In genomic region chr12:112129300-112129856, GRCm38 (mm10) we compare ENCODE assay signal across 12 mouse cellular contexts. TPM values are rescaled to one million over a fixed set of nuclear protein-coding genes. Genes with fewer than 3 reads are reported as not detected.
DNase-seq lines count a peak whose midpoint lies in the region; ATAC-seq and TF ChIP-seq lines count a peak whose summit lies in the region.
"Had no signal": no experiment of that assay in that cellular context is flagged by ENCODE, and none has a peak within 500 bp of the region (broad histone marks: within the 10 kb centered on the region; RNA-seq: fewer than 3 reads in every experiment).

No protein-coding gene starts in this region.

- no peak overlapping the region; the same call in 1 of the 2 replicates for H3K4me3 ChIP-seq in heart, embryonic 15.5 days
- H3K4me3 ChIP-seq in lung, embryonic 15.5 days: peak overlapping the region; percentile 75; the same call in 1 of the 2 replicates
- H3K4me3 ChIP-seq in embryonic facial prominence, embryonic 14.5 days (ENCODE audit: low read depth, low read length): no peak overlapping the region; the same call in 1 of the 2 replicates
- peak overlapping the region; percentile 11 for H3K4me3 ChIP-seq in myocyte

- no peak overlapping the region for H3ac ChIP-seq in myocyte (ENCODE audit: control insufficient read depth, insufficient read length)

- DNase-seq in heart, postnatal 4 days: no peak
- no peak for DNase-seq in lung, postnatal 10 days
- peak; percentile 56 for DNase-seq in embryonic facial prominence, embryonic 14.5 days (ENCODE audit: low spot score)
- DNase-seq in yolk sac, embryonic 10.5 days (ENCODE audit: low spot score): no peak
- no peak for DNase-seq in adipocyte (ENCODE audit: low spot score)
- DNase-seq: cerebellum, postnatal 36 days had no signal

- H3K4me2 ChIP-seq in heart, embryonic 15.5 days: peak overlapping the region; percentile 96; the same call in 1 of the 2 replicates
- H3K4me2 ChIP-seq in lung, embryonic 15.5 days: peak overlapping the region; percentile 90; the same call in 1 of the 2 replicates
- H3K4me2 ChIP-seq in embryonic facial prominence, embryonic 14.5 days (ENCODE audit: low read depth, low read length): peak overlapping the region; percentile 95; the same call in 1 of the 2 replicates
- H3K4me2 ChIP-seq in myocyte (ENCODE audit: low read depth): peak overlapping the region; percentile 62

- H3K27ac ChIP-seq in heart, embryonic 15.5 days: no peak overlapping the region
- H3K27ac ChIP-seq in lung, embryonic 15.5 days: peak overlapping the region; percentile 2; the same call in 1 of the 2 replicates
- peak overlapping the region; percentile 49; the same call in 1 of the 2 replicates for H3K27ac ChIP-seq in embryonic facial prominence, embryonic 14.5 days (replicated peaks; ENCODE audit: low read depth, low read length)
- H3K27ac ChIP-seq: hindbrain, embryonic 15.5 days; layer of hippocampus, adult 2 months had no signal

- no peaks in the 10 kb centered on the region for H3K36me3 ChIP-seq in heart, embryonic 15.5 days
- no peaks in the 10 kb centered on the region for H3K36me3 ChIP-seq in lung, embryonic 15.5 days
- H3K36me3 ChIP-seq in embryonic facial prominence, embryonic 14.5 days (ENCODE audit: control insufficient read depth, insufficient read depth, low read length): no peaks in the 10 kb centered on the region
- H3K36me3 ChIP-seq in myocyte (ENCODE audit: control insufficient read depth, insufficient read depth): no peaks in the 10 kb centered on the region
- H3K36me3 ChIP-seq: hindbrain, embryonic 15.5 days had no signal

- no peaks in the 10 kb centered on the region for H3K79me2 ChIP-seq in myocyte (ENCODE audit: control insufficient read depth, insufficient read depth)

- 57% methylated on average over 6 of the region's 6 CpGs for WGBS in heart, embryonic 15.5 days
- WGBS in lung, embryonic 15.5 days: 50% methylated on average over 6 of the region's 6 CpGs
- 53% methylated on average over 6 of the region's 6 CpGs for WGBS in embryonic facial prominence, embryonic 14.5 days

- peaks cover 11% of the 10 kb centered on the region for H3K4me1 ChIP-seq in heart, embryonic 15.5 days (replicated peaks)
- peaks cover 19% of the 10 kb centered on the region for H3K4me1 ChIP-seq in lung, embryonic 15.5 days
- no peaks in the 10 kb centered on the region; the same call in 1 of the 2 replicates for H3K4me1 ChIP-seq in embryonic facial prominence, embryonic 14.5 days (ENCODE audit: control insufficient read depth, insufficient read depth, low read length)

- TF ChIP-seq POLR2A in myocyte (IDR thresholded peaks at IDR 0.05; ENCODE audit: insufficient read length, low read depth): no peak

- no peak for ATAC-seq in heart, embryonic 15.5 days (replicated peaks; ENCODE audit: insufficient number of reproducible peaks, insufficient read depth, low FRiP score, low read depth)
- no peak for ATAC-seq in lung, embryonic 15.5 days (ENCODE audit: borderline replicate concordance, extremely low read depth, low FRiP score, low TSS enrichment)
- no peak for ATAC-seq in embryonic facial prominence, embryonic 14.5 days (ENCODE audit: low read depth)
- ATAC-seq: Patski had no signal

- no peak overlapping the region for H3K9ac ChIP-seq in heart, embryonic 15.5 days
- no peak overlapping the region for H3K9ac ChIP-seq in lung, embryonic 15.5 days
- H3K9ac ChIP-seq in embryonic facial prominence, embryonic 14.5 days (ENCODE audit: low read depth, low read length): no peak overlapping the region

- H3K27me3 ChIP-seq in heart, embryonic 15.5 days: peaks cover 63% of the 10 kb centered on the region
- peaks cover 30% of the 10 kb centered on the region for H3K27me3 ChIP-seq in lung, embryonic 15.5 days
- peaks cover 27% of the 10 kb centered on the region for H3K27me3 ChIP-seq in embryonic facial prominence, embryonic 14.5 days (replicated peaks; ENCODE audit: control insufficient read depth, insufficient read depth, low read length)
- H3K27me3 ChIP-seq in myocyte (ENCODE audit: control insufficient read depth, insufficient read depth, insufficient read length): peaks cover 48% of the 10 kb centered on the region

- no peaks in the 10 kb centered on the region for H3K9me3 ChIP-seq in heart, embryonic 15.5 days (replicated peaks)
- no peaks in the 10 kb centered on the region for H3K9me3 ChIP-seq in lung, embryonic 15.5 days
- no peaks in the 10 kb centered on the region for H3K9me3 ChIP-seq in embryonic facial prominence, embryonic 14.5 days (ENCODE audit: control insufficient read depth, low read length)
- H3K9me3 ChIP-seq: hindbrain, embryonic 15.5 days had no signal

TF ChIP-seq in myocyte, 11 proteins besides CTCF, POLR2A, EP300 and RAD21:
- TF ChIP-seq MYOD1 (IDR thresholded peaks at IDR 0.05; ENCODE audit: control insufficient read depth in 1 of 3, insufficient read length in 2 of 3, low read depth in 2 of 3) (no peak), REST (IDR thresholded peaks at IDR 0.05; ENCODE audit: insufficient read depth, insufficient read length) (no peak), CEBPB (IDR thresholded peaks at IDR 0.05; ENCODE audit: insufficient read depth, poor library complexity, severe bottlenecking) (no peak), USF1 (IDR thresholded peaks at IDR 0.05; ENCODE audit: low read depth) (no peak), SRF (IDR thresholded peaks at IDR 0.05; ENCODE audit: control insufficient read depth, insufficient read length, low read depth) (no peak), TCF12 (IDR thresholded peaks at IDR 0.05; ENCODE audit: insufficient read depth, poor library complexity, severe bottlenecking) (no peak), MYOG (IDR thresholded peaks at IDR 0.05; ENCODE audit: control insufficient read depth in 1 of 3, insufficient read depth in 1 of 3, insufficient read length in 2 of 3, low read depth in 2 of 3) (no peak), POLR2AphosphoS2 (IDR thresholded peaks at IDR 0.05; ENCODE audit: insufficient read length, low read depth) (no peak), E2F4 (IDR thresholded peaks at IDR 0.05; ENCODE audit: insufficient read depth) (no peak), MAX (IDR thresholded peaks at IDR 0.05; ENCODE audit: low read depth) (no peak), TCF3 (IDR thresholded peaks at IDR 0.05; ENCODE audit: insufficient read length, low read depth) (no peak)

RNA-seq across cellular contexts. Expression of gene Kif26a, which starts 16.6 kb away (rescaled TPM):
- polyA plus RNA-seq in heart, embryonic 15.5 days (2015; fragmentation: Nextera tagmentation; extraction: Ambion mirVana): 2.4 and 3.1 TPM in 2 replicates
- total RNA-seq in heart, postnatal 4 days (2021): 10 to 100 TPM; 29.0 to 32.5 TPM
- 3.0 and 3.2 TPM in 2 replicates for polyA plus RNA-seq in lung, embryonic 15.5 days (2015; fragmentation: Nextera tagmentation; extraction: Ambion mirVana)
- 4.0 TPM in 2 replicates for polyA plus RNA-seq in embryonic facial prominence, embryonic 14.5 days (2014; fragmentation: Nextera tagmentation; extraction: Ambion mirVana)
- 0.02 TPM for polyA plus RNA-seq in myocyte (2012; fragmentation: generic; extraction: Trizol)

RNA-seq across cellular contexts. Expression of gene Aspg, which starts 22.9 kb away (rescaled TPM):
- 0.34 and 0.45 TPM in 2 replicates for polyA plus RNA-seq in heart, embryonic 15.5 days (2015; fragmentation: Nextera tagmentation; extraction: Ambion mirVana)
- total RNA-seq in heart, postnatal 4 days (2021): under 1 TPM; 0.20 to 0.26 TPM
- polyA plus RNA-seq in lung, embryonic 15.5 days (2015; fragmentation: Nextera tagmentation; extraction: Ambion mirVana): 1.7 and 3.4 TPM in 2 replicates
- 1.4 and 2.6 TPM in 2 replicates for polyA plus RNA-seq in embryonic facial prominence, embryonic 14.5 days (2014; fragmentation: Nextera tagmentation; extraction: Ambion mirVana)
- polyA plus RNA-seq in myocyte (2012; fragmentation: generic; extraction: Trizol): 0.04 TPM

Comparison
In these comparisons a context has a peak if more than half of its experiments do, and no peak if none do; other contexts are left out.
1. H3K4me3 ChIP-seq: peak in lung, embryonic 15.5 days (single experiment) and myocyte (single experiment); none in heart, embryonic 15.5 days (single experiment) and embryonic facial prominence, embryonic 14.5 days (single experiment).
2. Peak in every context shown above with its lines, with median percentiles within 50 percentile points of each other: H3K4me2 ChIP-seq.